Mouse (Mus musculus) liver, adult 2 months (tissue): ENCODE measurements around the gene Akap12. TPM values are rescaled to one million over a fixed set of nuclear protein-coding genes. Genes with fewer than 3 reads are reported as not detected.

Experiments used
- DNase-seq: peaks from one replicate; pipeline ENCODE4 v3.0.0-alpha.2; 2011; ENCODE audit warnings: low read depth, low spot score; ENCODE audit errors: extremely low read depth
- H3K27ac ChIP-seq: fragments of 200-500 bp; replicated peaks from 2 replicates; pipeline ENCODE4 v1.5.1; 2012; ENCODE audit warnings: low read depth, mild to moderate bottlenecking, control low read depth, inconsistent platforms, low read length; ENCODE audit not compliant: insufficient read depth
- H3K27me3 ChIP-seq: fragments of 200-500 bp; 2 replicates; pipeline ENCODE4 v1.6.1; 2012; ENCODE audit warnings: mild to moderate bottlenecking, moderate library complexity, low read length, inconsistent platforms; ENCODE audit not compliant: control insufficient read depth, insufficient read depth
- H3K36me3 ChIP-seq: fragments of 200-500 bp; 2 replicates; pipeline ENCODE4 v1.6.1; 2012; ENCODE audit warnings: low read length, inconsistent platforms; ENCODE audit not compliant: control insufficient read depth, insufficient read depth
- H3K4me1 ChIP-seq: fragments of 200-500 bp; 2 replicates; pipeline ENCODE4 v1.6.1; 2011; ENCODE audit warnings: low read length; ENCODE audit not compliant: control insufficient read depth, insufficient read depth
- H3K4me3 ChIP-seq: fragments of 200-500 bp; 2 replicates; pipeline ENCODE4 v1.5.1; 2011; ENCODE audit warnings: low read depth, mild to moderate bottlenecking, control low read depth, low read length, moderate library complexity; ENCODE audit not compliant: insufficient read depth
- H3K79me2 ChIP-seq: fragments of 200-500 bp; 2 replicates; pipeline ENCODE4 v1.6.1; 2012; ENCODE audit warnings: inconsistent platforms, mild to moderate bottlenecking, low read length, moderate library complexity; ENCODE audit not compliant: control insufficient read depth, insufficient read depth
- H3K9ac ChIP-seq: fragments of 200-500 bp; 2 replicates; pipeline ENCODE4 v1.6.1; 2012; ENCODE audit warnings: low read depth, mild to moderate bottlenecking, control low read depth, inconsistent platforms, low read length
- CTCF ChIP-seq: fragments of 200-500 bp; IDR thresholded peaks from 2 replicates; pipeline ENCODE4 v1.5.1; 2011; ENCODE audit warnings: low read depth, low read length, control low read depth
- POLR2A ChIP-seq: fragments of 200-500 bp; IDR thresholded peaks from 2 replicates; pipeline ENCODE4 v1.6.1; 2011; ENCODE audit warnings: low read length, control low read depth; ENCODE audit not compliant: insufficient read depth; ENCODE audit errors: extremely low read depth
- WGBS: fragments of 180-500 bp; shearing (Covaris S2); methylation state at CpG from one replicate; pipeline ENCODE4 v1.1.7; 2018; 5-methylcytosine and 5-hydroxymethylcytosine counted together
- polyA plus RNA-seq: library from polyadenylated mRNA; depleted of rRNA; stranded (reverse); fragments of >200 nt; gene quantifications from 2 replicates; pipeline ENCODE4 v1.2.3, GENCODE M21; 2012
- total RNA-seq: library from RNA; depleted of rRNA; stranded (reverse); fragments of >200 nt; gene quantifications from 2 replicates; pipeline ENCODE4 v1.2.3, GENCODE M21; 2014

Akap12 gene
- total and polyA plus RNA-seq, 2 experiments = 0.57 to 1.7 TPM

- Histone ChIP-seq H3K27me3 (no peaks in the 10 kb centered on the region), H3K4me3 (no peak overlapping the region), H3K4me1 (no peaks in the 10 kb centered on the region), H3K79me2 (no peaks in the 10 kb centered on the region), H3K9ac (no peak overlapping the region), H3K36me3 (no peaks in the 10 kb centered on the region; the same call in 1 of the 2 replicates), H3K27ac (no peak overlapping the region)
- DNase-seq = no peak
- WGBS = 89% methylated on average over 38 of the region's 38 CpGs
- no peak for TF ChIP-seq CTCF
- TF ChIP-seq POLR2A = no peak
Observed at GRCm38 (mm10) chr10:4354371-4355260, 88.4 kb downstream of the Akap12 start.

- H3K4me1 ChIP-seq = no peaks in the 10 kb centered on the region
- no peaks in the 10 kb centered on the region for H3K79me2 ChIP-seq
- no peak for TF ChIP-seq CTCF
- no peak for TF ChIP-seq POLR2A
- no peaks in the 10 kb centered on the region for H3K27me3 ChIP-seq
- H3K36me3 ChIP-seq = no peaks in the 10 kb centered on the region; the same call in 1 of the 2 replicates
- DNase-seq = no peak
- H3K27ac ChIP-seq = no peak overlapping the region
- no peak overlapping the region for H3K4me3 ChIP-seq
- 88% methylated on average over 19 of the region's 19 CpGs for WGBS
- no peak overlapping the region for H3K9ac ChIP-seq
Observed at GRCm38 (mm10) chr10:4355882-4356451, 89.8 kb downstream of the Akap12 start.

GRCm38 (mm10) chr10:4356640-4357039 lies 90.5 kb downstream of the Akap12 start:
- Histone ChIP-seq H3K4me1 (no peaks in the 10 kb centered on the region), H3K9ac (no peak overlapping the region), H3K4me3 (no peak overlapping the region), H3K36me3 (no peaks in the 10 kb centered on the region; the same call in 1 of the 2 replicates), H3K79me2 (no peaks in the 10 kb centered on the region), H3K27me3 (no peaks in the 10 kb centered on the region), H3K27ac (no peak overlapping the region)
- no peak for DNase-seq
- WGBS = 80% methylated on average over 5 of the region's 5 CpGs
- TF ChIP-seq POLR2A = no peak
- TF ChIP-seq CTCF = no peak

- DNase-seq = no peak
- WGBS = 89% methylated on average over 10 of the region's 10 CpGs
Observed at GRCm38 (mm10) chr10:4357435-4357834, 91.3 kb downstream of the Akap12 start.

GRCm38 (mm10) chr10:4364618-4365017 lies 98.4 kb downstream of the Akap12 start:
- Histone ChIP-seq H3K4me3 (no peak overlapping the region), H3K27me3 (no peaks in the 10 kb centered on the region), H3K4me1 (no peaks in the 10 kb centered on the region), H3K79me2 (no peaks in the 10 kb centered on the region), H3K27ac (no peak overlapping the region), H3K9ac (no peak overlapping the region), H3K36me3 (no peaks in the 10 kb centered on the region; the same call in 1 of the 2 replicates)
- TF ChIP-seq CTCF (no peak), POLR2A (no peak)
- 90% methylated on average over 3 of the region's 3 CpGs for WGBS
- no peak for DNase-seq

More at GRCm38 (mm10) chr10:4357435-4357834, 91.3 kb downstream of the Akap12 start:
- Histone ChIP-seq H3K4me3 (no peak overlapping the region), H3K36me3 (no peaks in the 10 kb centered on the region; the same call in 1 of the 2 replicates), H3K4me1 (no peaks in the 10 kb centered on the region), H3K9ac (no peak overlapping the region), H3K79me2 (no peaks in the 10 kb centered on the region), H3K27me3 (no peaks in the 10 kb centered on the region), H3K27ac (no peak overlapping the region)
- TF ChIP-seq CTCF = no peak
- TF ChIP-seq POLR2A = no peak
